Mouse (Mus musculus) ES-E14 (cell line): Measurements from ENCODE around the gene Mast4. TPM values are rescaled to one million over a fixed set of nuclear protein-coding genes. Genes with fewer than 3 reads are reported as not detected.

ENCODE experiments used
- DNase-seq: peaks from one replicate; pipeline ENCODE4 v3.0.0-alpha.2; 2013; ENCODE audit warnings: low read depth, low spot score
- H3K27ac ChIP-seq: 2 replicates; pipeline ENCODE4 v1.5.1; 2012; ENCODE audit warnings: low read depth, mild to moderate bottlenecking, low read length, moderate library complexity, mixed read lengths; ENCODE audit not compliant: poor library complexity, insufficient read depth, severe bottlenecking
- H3K36me3 ChIP-seq: 2 replicates; pipeline ENCODE4 v1.6.1; 2012; ENCODE audit warnings: mild to moderate bottlenecking, low read length, moderate library complexity, mixed read lengths; ENCODE audit not compliant: control insufficient read depth, poor library complexity, insufficient read depth, severe bottlenecking
- H3K4me1 ChIP-seq, 2 experiments: fragments of 150-350 bp in 1 of 2; sonication (generic) in 1 of 2; 2 replicates each; pipeline ENCODE4 v1.6.1; 2012; ENCODE audit warnings: low read length in 2 of 2, mild to moderate bottlenecking in 1 of 2, mixed read lengths in 1 of 2; ENCODE audit not compliant: control insufficient read depth in 2 of 2, insufficient read depth in 2 of 2, poor library complexity in 1 of 2
- H3K4me3 ChIP-seq, 2 experiments: fragments of 150-350 bp in 1 of 2; sonication (generic) in 1 of 2; 2 replicates each; pipeline ENCODE4 v1.5.1; 2012; ENCODE audit warnings: low read length in 2 of 2, low read depth in 1 of 2, mild to moderate bottlenecking in 1 of 2, mixed read lengths in 1 of 2; ENCODE audit not compliant: insufficient read depth in 1 of 2, poor library complexity in 1 of 2, severe bottlenecking in 1 of 2
- H3K9ac ChIP-seq: 2 replicates; pipeline ENCODE4 v1.6.1; 2012; ENCODE audit warnings: low read depth, mild to moderate bottlenecking, low read length, mixed read lengths; ENCODE audit not compliant: poor library complexity, insufficient read depth, severe bottlenecking
- H3K9me3 ChIP-seq: fragments of 150-350 bp; sonication (generic); 2 replicates; pipeline ENCODE4 v1.6.1; 2012; ENCODE audit warnings: low read depth, mild to moderate bottlenecking, low read length; ENCODE audit not compliant: control insufficient read depth, insufficient read depth
- CHD2 ChIP-seq: IDR thresholded peaks from 2 replicates; pipeline ENCODE4 v1.6.1; 2014; ENCODE audit warnings: mild to moderate bottlenecking, low read depth, low read length, inconsistent platforms
- HCFC1 ChIP-seq: IDR thresholded peaks from 2 replicates; pipeline ENCODE4 v1.6.1; 2012; ENCODE audit warnings: low read length, inconsistent platforms, borderline replicate concordance; ENCODE audit not compliant: insufficient read depth
- MAFK ChIP-seq: IDR thresholded peaks from 2 replicates; pipeline ENCODE4 v1.6.1; 2014; ENCODE audit warnings: mild to moderate bottlenecking, low read depth, low read length, inconsistent platforms; ENCODE audit not compliant: insufficient read depth
- ZC3H11A ChIP-seq: IDR thresholded peaks from 2 replicates; pipeline ENCODE4 v1.6.1; 2012; ENCODE audit warnings: low read depth, mild to moderate bottlenecking, inconsistent platforms, low read length, borderline replicate concordance
- ZNF384 ChIP-seq: IDR thresholded peaks from 2 replicates; pipeline ENCODE4 v1.6.1; 2012; ENCODE audit warnings: low read depth, low read length, inconsistent platforms
- in situ Hi-C, 2 experiments: fragments of 600-800 bp; cut with MboI; formaldehyde crosslinking; loops; one replicate each; pipeline ENCODE4 v1.15.1; 2025; ENCODE audit warnings: low sequenced_read_pairs in 2 of 2, inconsistent platforms in 1 of 2; ENCODE audit not compliant: unreplicated experiment in 2 of 2
- total RNA-seq: library from RNA; depleted of rRNA; stranded (reverse); fragments of 300-350 nt; gene quantifications from 2 replicates; pipeline ENCODE4 v1.2.3, GENCODE M21; 2012

The Mast4 gene
- total RNA-seq, 1 experiment, result 8.3 TPM

GRCm38 (mm10) chr13:103205191-103205590 is 129.1 kb downstream of the Mast4 start:
- TF ChIP-seq ZC3H11A, result no peak
- TF ChIP-seq CHD2, result no peak
- no peak for TF ChIP-seq ZNF384
- no peak for TF ChIP-seq MAFK
- no peak for TF ChIP-seq HCFC1
- in situ Hi-C loops, result no loop called here
- no peaks in the 10 kb centered on the region for H3K9me3 ChIP-seq
- H3K4me3 ChIP-seq, result no peak overlapping the region
- no peaks in the 10 kb centered on the region for H3K4me1 ChIP-seq
- H3K36me3 ChIP-seq, result no peaks in the 10 kb centered on the region
- DNase-seq, result no peak
- no peak overlapping the region for H3K27ac ChIP-seq
- H3K9ac ChIP-seq, result no peak overlapping the region

- no peaks in the 10 kb centered on the region for H3K4me1 ChIP-seq
- no peak for DNase-seq
- no peak overlapping the region for H3K27ac ChIP-seq
- H3K36me3 ChIP-seq, result no peaks in the 10 kb centered on the region
- no peak overlapping the region for H3K4me3 ChIP-seq
- in situ Hi-C loops, result no loop called here
- no peaks in the 10 kb centered on the region for H3K9me3 ChIP-seq
- no peak overlapping the region for H3K9ac ChIP-seq
- TF ChIP-seq MAFK (no peak), HCFC1 (no peak), ZC3H11A (no peak), ZNF384 (no peak), CHD2 (no peak)
These were observed 130.9 kb downstream of the Mast4 start for GRCm38 (mm10) chr13:103203376-103203895.

- H3K36me3 ChIP-seq, result no peaks in the 10 kb centered on the region
- no peak overlapping the region for H3K27ac ChIP-seq
- no peak for DNase-seq
- H3K9me3 ChIP-seq, result no peaks in the 10 kb centered on the region
- no peak overlapping the region for H3K4me3 ChIP-seq
- no peak for TF ChIP-seq ZNF384
- TF ChIP-seq MAFK, result no peak
- TF ChIP-seq HCFC1, result no peak
- no peak for TF ChIP-seq ZC3H11A
- TF ChIP-seq CHD2, result no peak
- H3K4me1 ChIP-seq, result no peaks in the 10 kb centered on the region
- in situ Hi-C loops, result no loop called here
- H3K9ac ChIP-seq, result no peak overlapping the region
These were observed 133.1 kb downstream of the Mast4 start for GRCm38 (mm10) chr13:103201016-103201760.

- no peak for TF ChIP-seq ZNF384
- TF ChIP-seq CHD2, result no peak
- TF ChIP-seq ZC3H11A, result no peak
- TF ChIP-seq MAFK, result no peak
- TF ChIP-seq HCFC1, result no peak
- Histone ChIP-seq H3K27ac (no peak overlapping the region), H3K9ac (no peak overlapping the region), H3K9me3 (no peaks in the 10 kb centered on the region), H3K4me3 (no peak overlapping the region), H3K4me1 (no peaks in the 10 kb centered on the region), H3K36me3 (no peaks in the 10 kb centered on the region)
- DNase-seq, result no peak
- in situ Hi-C loops, result no loop called here
These were observed 134.3 kb downstream of the Mast4 start for GRCm38 (mm10) chr13:103199823-103200660.
